Mouse (Mus musculus): ENCODE measurements around the gene Slc9b1. TPM values are rescaled to one million over a fixed set of nuclear protein-coding genes. Genes with fewer than 3 reads are reported as not detected.

Slc9b1 gene
- polyA plus RNA-seq, 1 experiment from 2014 or later: 0.15 TPM

Other genes with a start within 250 kb of the Slc9b1 start
- gene Cenpe, start 135.5 kb upstream of the Slc9b1 start, polyA plus RNA-seq (2014; fragmentation: Nextera tagmentation; extraction: Ambion mirVana): 48.6 and 54.1 TPM in 2 replicates
- 7.4 and 9.2 TPM in 2 replicates for gene Bdh2, start 66.8 kb upstream of the Slc9b1 start, polyA plus RNA-seq (2014; fragmentation: Nextera tagmentation; extraction: Ambion mirVana)
- gene Slc9b2, start 40.3 kb upstream of the Slc9b1 start, polyA plus RNA-seq (2014; fragmentation: Nextera tagmentation; extraction: Ambion mirVana): 5.1 and 5.6 TPM in 2 replicates
- gene Cisd2, start 75.9 kb downstream of the Slc9b1 start, polyA plus RNA-seq (2014; fragmentation: Nextera tagmentation; extraction: Ambion mirVana): 64.7 and 71.3 TPM in 2 replicates
- gene Ube2d3, start 90.1 kb downstream of the Slc9b1 start, polyA plus RNA-seq (2014; fragmentation: Nextera tagmentation; extraction: Ambion mirVana): 616 and 639 TPM in 2 replicates
- gene Manba, start 137.6 kb downstream of the Slc9b1 start, polyA plus RNA-seq (2014; fragmentation: Nextera tagmentation; extraction: Ambion mirVana): 4.1 and 4.7 TPM in 2 replicates

Measured in limb, embryonic 11.5 days (tissue).